Mouse (Mus musculus) ovary, adult 2 months (tissue): ENCODE data around the gene Gins3. TPM values are rescaled to one million over a fixed set of nuclear protein-coding genes. Genes with fewer than 3 reads are reported as not detected.

ENCODE experiments used
- polyA plus RNA-seq: library from polyadenylated mRNA; depleted of rRNA; stranded (reverse); fragments of >200 nt; gene quantifications from 2 replicates; pipeline ENCODE4 v1.2.3, GENCODE M21; 2012; rRNA removed

Gins3 gene
- 1.3 and 2.1 TPM in 2 replicates for polyA plus RNA-seq

GRCm38 (mm10) chr8:95633262-95634062 lies at the start of gene Gins3:
Gene Gins3, plus strand, starts transcription at chr8:95633453.

GRCm38 (mm10) chr8:95676631-95677030 lies 43.4 kb downstream of the Gins3 start, which contains the start of gene Ndrg4:
Gene Ndrg4, plus strand, starts transcription at chr8:95676980.

Other genes with a start within 250 kb of the Gins3 start
- gene Cfap20, start 198.6 kb upstream of the Gins3 start, polyA plus RNA-seq: 111 and 127 TPM in 2 replicates
- 16.6 and 19.0 TPM in 2 replicates for gene Csnk2a2, start 143.4 kb upstream of the Gins3 start, polyA plus RNA-seq
- gene Ccdc113, start 99.4 kb upstream of the Gins3 start, polyA plus RNA-seq: 1.1 and 1.5 TPM in 2 replicates
- gene Prss54, start 57.1 kb upstream of the Gins3 start, polyA plus RNA-seq: not detected in 2 replicates
- gene Ndrg4, start 43.5 kb downstream of the Gins3 start, polyA plus RNA-seq: 37.2 and 51.0 TPM in 2 replicates
- 15.2 and 21.4 TPM in 2 replicates for gene Setd6, start 82.4 kb downstream of the Gins3 start, polyA plus RNA-seq
- 58.1 and 83.6 TPM in 2 replicates for gene Cnot1, start 174.0 kb downstream of the Gins3 start, polyA plus RNA-seq
- gene Sap18b, start 191.9 kb downstream of the Gins3 start, polyA plus RNA-seq: 34.8 and 45.9 TPM in 2 replicates
- 35.7 and 42.7 TPM in 2 replicates for gene Slc38a7, start 220.1 kb downstream of the Gins3 start, polyA plus RNA-seq